Mouse (Mus musculus): ENCODE results near the gene Pde4b. TPM values are rescaled to one million over a fixed set of nuclear protein-coding genes. Genes with fewer than 3 reads are reported as not detected.

The Pde4b gene
- polyA plus RNA-seq, 1 experiment, result 0.81 TPM

- Histone ChIP-seq H3K9me3 (replicated peaks; ENCODE audit: control insufficient read depth, insufficient read depth, low read length, poor library complexity, severe bottlenecking) (no peaks in the 10 kb centered on the region), H3K4me3 (ENCODE audit: low read depth, low read length) (no peak overlapping the region), H3K27me3 (ENCODE audit: control insufficient read depth, insufficient read depth, low read length, poor library complexity, severe bottlenecking) (no peaks in the 10 kb centered on the region), H3K9ac (ENCODE audit: low read depth, poor library complexity, severe bottlenecking) (no peak overlapping the region), H3K27ac (ENCODE audit: insufficient read depth, low read length) (no peak overlapping the region), H3K36me3 (ENCODE audit: control insufficient read depth, insufficient read depth, low read length, poor library complexity, severe bottlenecking) (no peaks in the 10 kb centered on the region), H3K4me1 (ENCODE audit: control insufficient read depth, insufficient read depth, low read length) (no peaks in the 10 kb centered on the region)
- no peak for TF ChIP-seq POLR2A (IDR thresholded peaks at IDR 0.05; ENCODE audit: insufficient read depth, low read length)
- no peak for TF ChIP-seq CTCF (IDR thresholded peaks at IDR 0.05; ENCODE audit: low read depth, low read length)
- no peak for TF ChIP-seq EP300 (IDR thresholded peaks at IDR 0.05; ENCODE audit: insufficient read depth, low read depth, low read length)
Measured at GRCm38 (mm10) chr4:102534049-102534730, 446.8 kb downstream of the Pde4b start.

GRCm38 (mm10) chr4:102535886-102536285, 448.5 kb downstream of the Pde4b start:
- no peaks in the 10 kb centered on the region for H3K4me1 ChIP-seq (ENCODE audit: control insufficient read depth, insufficient read depth, low read length)
- H3K9me3 ChIP-seq (replicated peaks; ENCODE audit: control insufficient read depth, insufficient read depth, low read length, poor library complexity, severe bottlenecking), result no peaks in the 10 kb centered on the region
- H3K4me3 ChIP-seq (ENCODE audit: low read depth, low read length), result no peak overlapping the region
- H3K36me3 ChIP-seq (ENCODE audit: control insufficient read depth, insufficient read depth, low read length, poor library complexity, severe bottlenecking), result no peaks in the 10 kb centered on the region
- no peak overlapping the region for H3K27ac ChIP-seq (ENCODE audit: insufficient read depth, low read length)
- no peaks in the 10 kb centered on the region for H3K27me3 ChIP-seq (ENCODE audit: control insufficient read depth, insufficient read depth, low read length, poor library complexity, severe bottlenecking)
- TF ChIP-seq EP300 (IDR thresholded peaks at IDR 0.05; ENCODE audit: insufficient read depth, low read depth, low read length), result no peak
- no peak for TF ChIP-seq POLR2A (IDR thresholded peaks at IDR 0.05; ENCODE audit: insufficient read depth, low read length)
- no peak for TF ChIP-seq CTCF (IDR thresholded peaks at IDR 0.05; ENCODE audit: low read depth, low read length)
- no peak overlapping the region for H3K9ac ChIP-seq (ENCODE audit: low read depth, poor library complexity, severe bottlenecking)

- no peaks in the 10 kb centered on the region for H3K27me3 ChIP-seq (ENCODE audit: control insufficient read depth, insufficient read depth, low read length, poor library complexity, severe bottlenecking)
- H3K27ac ChIP-seq (ENCODE audit: insufficient read depth, low read length), result no peak overlapping the region
- no peak overlapping the region for H3K4me3 ChIP-seq (ENCODE audit: low read depth, low read length)
- H3K9ac ChIP-seq (ENCODE audit: low read depth, poor library complexity, severe bottlenecking), result no peak overlapping the region
- TF ChIP-seq CTCF (IDR thresholded peaks at IDR 0.05; ENCODE audit: low read depth, low read length), result no peak
- no peak for TF ChIP-seq POLR2A (IDR thresholded peaks at IDR 0.05; ENCODE audit: insufficient read depth, low read length)
- no peak for TF ChIP-seq EP300 (IDR thresholded peaks at IDR 0.05; ENCODE audit: insufficient read depth, low read depth, low read length)
- no peaks in the 10 kb centered on the region for H3K36me3 ChIP-seq (ENCODE audit: control insufficient read depth, insufficient read depth, low read length, poor library complexity, severe bottlenecking)
- no peaks in the 10 kb centered on the region for H3K9me3 ChIP-seq (replicated peaks; ENCODE audit: control insufficient read depth, insufficient read depth, low read length, poor library complexity, severe bottlenecking)
- H3K4me1 ChIP-seq (ENCODE audit: control insufficient read depth, insufficient read depth, low read length), result no peaks in the 10 kb centered on the region
Measured at GRCm38 (mm10) chr4:102538266-102538665, 450.9 kb downstream of the Pde4b start.

GRCm38 (mm10) chr4:102538793-102539192, 451.4 kb downstream of the Pde4b start:
- H3K4me1 ChIP-seq (ENCODE audit: control insufficient read depth, insufficient read depth, low read length), result no peaks in the 10 kb centered on the region
- no peak overlapping the region for H3K27ac ChIP-seq (ENCODE audit: insufficient read depth, low read length)
- no peaks in the 10 kb centered on the region for H3K27me3 ChIP-seq (ENCODE audit: control insufficient read depth, insufficient read depth, low read length, poor library complexity, severe bottlenecking)
- H3K36me3 ChIP-seq (ENCODE audit: control insufficient read depth, insufficient read depth, low read length, poor library complexity, severe bottlenecking), result no peaks in the 10 kb centered on the region
- H3K9me3 ChIP-seq (replicated peaks; ENCODE audit: control insufficient read depth, insufficient read depth, low read length, poor library complexity, severe bottlenecking), result no peaks in the 10 kb centered on the region
- TF ChIP-seq EP300 (IDR thresholded peaks at IDR 0.05; ENCODE audit: insufficient read depth, low read depth, low read length) (no peak), POLR2A (IDR thresholded peaks at IDR 0.05; ENCODE audit: insufficient read depth, low read length) (no peak), CTCF (IDR thresholded peaks at IDR 0.05; ENCODE audit: low read depth, low read length) (no peak)
- no peak overlapping the region for H3K9ac ChIP-seq (ENCODE audit: low read depth, poor library complexity, severe bottlenecking)
- H3K4me3 ChIP-seq (ENCODE audit: low read depth, low read length), result no peak overlapping the region

GRCm38 (mm10) chr4:102539598-102540180, 452.3 kb downstream of the Pde4b start:
- Histone ChIP-seq H3K4me3 (ENCODE audit: low read depth, low read length) (no peak overlapping the region), H3K9ac (ENCODE audit: low read depth, poor library complexity, severe bottlenecking) (no peak overlapping the region), H3K27ac (ENCODE audit: insufficient read depth, low read length) (no peak overlapping the region), H3K27me3 (ENCODE audit: control insufficient read depth, insufficient read depth, low read length, poor library complexity, severe bottlenecking) (no peaks in the 10 kb centered on the region), H3K36me3 (ENCODE audit: control insufficient read depth, insufficient read depth, low read length, poor library complexity, severe bottlenecking) (no peaks in the 10 kb centered on the region), H3K4me1 (ENCODE audit: control insufficient read depth, insufficient read depth, low read length) (no peaks in the 10 kb centered on the region), H3K9me3 (replicated peaks; ENCODE audit: control insufficient read depth, insufficient read depth, low read length, poor library complexity, severe bottlenecking) (no peaks in the 10 kb centered on the region)
- TF ChIP-seq EP300 (IDR thresholded peaks at IDR 0.05; ENCODE audit: insufficient read depth, low read depth, low read length), result no peak
- no peak for TF ChIP-seq CTCF (IDR thresholded peaks at IDR 0.05; ENCODE audit: low read depth, low read length)
- no peak for TF ChIP-seq POLR2A (IDR thresholded peaks at IDR 0.05; ENCODE audit: insufficient read depth, low read length)

GRCm38 (mm10) chr4:102542976-102543375, 455.6 kb downstream of the Pde4b start:
- TF ChIP-seq CTCF (IDR thresholded peaks at IDR 0.05; ENCODE audit: low read depth, low read length) (no peak), POLR2A (IDR thresholded peaks at IDR 0.05; ENCODE audit: insufficient read depth, low read length) (no peak), EP300 (IDR thresholded peaks at IDR 0.05; ENCODE audit: insufficient read depth, low read depth, low read length) (no peak)
- H3K27me3 ChIP-seq (ENCODE audit: control insufficient read depth, insufficient read depth, low read length, poor library complexity, severe bottlenecking), result no peaks in the 10 kb centered on the region
- no peak overlapping the region for H3K27ac ChIP-seq (ENCODE audit: insufficient read depth, low read length)
- no peak overlapping the region for H3K9ac ChIP-seq (ENCODE audit: low read depth, poor library complexity, severe bottlenecking)
- H3K4me1 ChIP-seq (ENCODE audit: control insufficient read depth, insufficient read depth, low read length), result no peaks in the 10 kb centered on the region
- no peak overlapping the region for H3K4me3 ChIP-seq (ENCODE audit: low read depth, low read length)
- no peaks in the 10 kb centered on the region for H3K36me3 ChIP-seq (ENCODE audit: control insufficient read depth, insufficient read depth, low read length, poor library complexity, severe bottlenecking)
- H3K9me3 ChIP-seq (replicated peaks; ENCODE audit: control insufficient read depth, insufficient read depth, low read length, poor library complexity, severe bottlenecking), result no peaks in the 10 kb centered on the region

Measured in ES-Bruce4 (cell line).